Mouse (Mus musculus): ENCODE measurements around the gene Ahsg. TPM values are rescaled to one million over a fixed set of nuclear protein-coding genes. Genes with fewer than 3 reads are reported as not detected.
A peak's percentile ranks its signal among the peaks of the same experiment; 100 is the strongest.

The Ahsg gene
- 2.0 and 4.6 TPM in 2 replicates for polyA plus RNA-seq (2014; fragmentation: Nextera tagmentation; extraction: Ambion mirVana)

DNA sequence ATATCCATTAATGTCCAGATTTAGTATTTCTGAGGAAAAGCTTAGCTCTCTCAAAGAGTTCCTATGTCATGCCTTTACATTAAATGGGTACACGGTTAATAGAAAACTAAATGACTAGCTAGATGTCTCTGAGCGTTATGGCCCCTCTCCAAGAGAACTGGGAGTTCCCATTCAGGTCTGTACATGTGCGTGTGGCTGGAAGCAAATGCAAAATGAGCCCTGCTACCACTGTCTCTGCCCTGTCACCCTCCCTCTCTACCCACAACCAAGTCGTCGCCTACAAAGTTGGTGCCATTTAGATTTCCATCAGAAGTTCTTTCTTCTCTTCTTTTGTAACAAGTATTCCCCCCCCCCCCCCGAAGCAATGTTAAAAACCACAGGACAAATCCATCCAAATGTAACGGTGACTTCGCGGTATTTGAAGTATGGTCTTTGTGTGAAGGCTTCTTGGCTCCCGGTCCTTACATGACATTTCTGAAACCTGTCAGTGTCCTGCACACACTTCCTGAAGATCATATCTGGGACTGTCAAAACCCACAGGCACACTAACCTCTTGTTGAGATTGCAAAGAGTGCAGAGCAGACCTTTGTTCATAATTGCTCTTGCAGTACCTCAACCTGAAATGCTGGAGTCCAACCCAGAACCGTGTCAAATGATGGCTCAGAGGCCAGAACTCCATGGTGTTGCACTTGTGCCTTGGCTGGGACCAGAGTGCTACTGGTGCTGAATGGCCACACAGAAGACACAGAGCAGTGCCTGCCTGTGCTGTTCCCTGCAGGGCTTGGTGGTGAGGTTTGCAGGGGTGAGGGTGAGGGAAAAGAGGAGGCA is at the start of gene Ahsg:
Gene Ahsg, plus strand, starts transcription at position 595 of the 828 bp plus-strand sequence.
- no peak within 1 kb of the TSS for H3K4me3 ChIP-seq (ENCODE audit: control insufficient read depth in 1 of 2, insufficient read depth in 1 of 2, low read depth in 1 of 2, low read length in 2 of 2)
- no peaks in the 10 kb centered on the region for H3K36me3 ChIP-seq (ENCODE audit: control insufficient read depth, insufficient read depth, low read length)
- no peaks in the 10 kb centered on the region for H3K4me1 ChIP-seq (ENCODE audit: control insufficient read depth in 2 of 2, insufficient read depth in 2 of 2, low read length in 2 of 2)
- H3K9me3 ChIP-seq (ENCODE audit: control insufficient read depth, low read length) = no peaks in the 10 kb centered on the region
- H3K27ac ChIP-seq (replicated peaks in 1 of 2; ENCODE audit: control insufficient read depth in 1 of 2, insufficient read depth in 1 of 2, low read depth in 2 of 2, low read length in 2 of 2) = no peak within 1 kb of the TSS
- ATAC-seq (ENCODE audit: insufficient number of reproducible peaks, insufficient read depth, low FRiP score, low read depth) = no peak
- H3K4me2 ChIP-seq (ENCODE audit: low read length) = no peak within 1 kb of the TSS
- H3K9ac ChIP-seq (ENCODE audit: low read length) = no peak within 1 kb of the TSS
- 84% methylated on average over 11 of the region's 11 CpGs for WGBS
- H3K27me3 ChIP-seq (ENCODE audit: control insufficient read depth, insufficient read depth, low read length) = no peaks in the 10 kb centered on the region

DNA sequence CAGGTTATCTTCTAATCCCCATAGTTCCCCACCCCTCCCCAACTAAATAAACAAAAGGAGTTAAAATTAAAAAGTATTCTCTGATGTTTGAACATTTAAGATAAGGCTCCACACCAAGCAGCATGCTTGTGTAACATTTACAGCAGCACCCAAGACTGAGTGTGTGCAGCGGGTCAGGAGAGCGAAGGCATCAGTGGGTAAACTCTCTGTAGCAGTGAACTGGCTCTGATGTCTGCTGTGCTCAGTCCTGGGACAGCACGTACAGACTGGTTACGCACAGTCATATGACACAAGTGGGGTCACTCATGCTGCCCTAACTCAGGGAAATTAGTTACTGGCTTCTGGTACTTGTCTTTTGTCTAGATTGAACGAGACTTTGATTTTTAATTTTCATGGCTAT is 48.2 kb upstream of the Ahsg start:
- Histone ChIP-seq H3K27me3 (ENCODE audit: control insufficient read depth, insufficient read depth, low read length) (no peaks in the 10 kb centered on the region), H3K4me2 (ENCODE audit: low read length) (no peak overlapping the region), H3K4me3 (ENCODE audit: control insufficient read depth in 1 of 2, insufficient read depth in 1 of 2, low read depth in 1 of 2, low read length in 2 of 2) (no peak overlapping the region), H3K36me3 (ENCODE audit: control insufficient read depth, insufficient read depth, low read length) (0 out of 2 replicates have a peak, but pooled peaks cover 10% of the 10 kb centered on the region), H3K9ac (ENCODE audit: low read length) (no peak overlapping the region), H3K27ac (replicated peaks in 1 of 2; ENCODE audit: control insufficient read depth in 1 of 2, insufficient read depth in 1 of 2, low read depth in 2 of 2, low read length in 2 of 2) (no peak overlapping the region), H3K4me1 (ENCODE audit: control insufficient read depth in 2 of 2, insufficient read depth in 2 of 2, low read length in 2 of 2) (peaks cover 8 to 23% of the 10 kb centered on the region in 2 experiments), H3K9me3 (ENCODE audit: control insufficient read depth, low read length) (no peaks in the 10 kb centered on the region)
- WGBS = 95% methylated on average over 5 of the region's 5 CpGs
- no peak for ATAC-seq (ENCODE audit: insufficient number of reproducible peaks, insufficient read depth, low FRiP score, low read depth)

DNA sequence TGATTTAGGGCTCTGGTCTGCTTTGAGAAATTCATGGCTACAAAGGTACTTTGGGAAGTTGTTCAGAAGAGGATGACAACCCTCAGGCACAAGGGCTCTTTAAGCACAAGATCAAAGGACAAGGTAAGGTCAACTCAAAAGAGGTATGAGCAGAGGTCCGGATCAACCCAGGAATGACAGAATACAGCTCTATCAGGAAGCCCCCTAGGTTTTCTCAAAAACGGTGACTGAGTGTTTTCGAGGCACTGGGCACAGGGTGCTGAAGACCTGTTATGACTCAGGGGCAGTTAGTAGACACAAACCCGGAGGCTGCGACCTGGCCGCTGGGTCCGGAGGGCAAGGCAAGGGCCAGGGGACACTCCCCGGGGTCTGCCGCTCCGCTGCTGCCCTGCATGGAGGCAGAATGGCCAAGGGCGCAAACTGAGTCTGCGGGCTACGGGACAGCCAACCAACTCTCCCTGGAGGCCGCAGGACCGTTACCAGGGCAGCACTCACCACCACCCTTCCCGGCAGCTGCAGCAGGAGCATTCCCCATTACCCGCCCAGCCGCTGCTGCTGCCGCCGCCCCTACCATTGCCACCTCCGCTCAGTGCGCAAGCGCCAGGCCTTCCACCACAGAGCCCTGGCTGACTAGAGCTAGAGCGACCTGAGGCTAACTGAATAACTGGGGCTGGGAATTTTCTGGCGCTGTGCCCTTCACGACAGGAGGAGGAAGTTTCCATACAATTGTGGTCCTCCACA is 46.8 kb upstream of the Ahsg start:
- H3K9ac ChIP-seq (ENCODE audit: low read length) = peak overlapping the region; percentile 79
- peak overlapping the region; percentile 79 for H3K4me2 ChIP-seq (ENCODE audit: low read length)
- no peaks in the 10 kb centered on the region for H3K27me3 ChIP-seq (ENCODE audit: control insufficient read depth, insufficient read depth, low read length)
- ATAC-seq (ENCODE audit: insufficient number of reproducible peaks, insufficient read depth, low FRiP score, low read depth) = peak; percentile 90
- H3K4me3 ChIP-seq (ENCODE audit: control insufficient read depth in 1 of 2, insufficient read depth in 1 of 2, low read depth in 1 of 2, low read length in 2 of 2) = peak overlapping the region; percentile 49 to 55
- no peaks in the 10 kb centered on the region for H3K9me3 ChIP-seq (ENCODE audit: control insufficient read depth, low read length)
- WGBS = 3% methylated on average over 25 of the region's 26 CpGs
- 0 out of 2 replicates have a peak, but pooled peaks cover 6% of the 10 kb centered on the region for H3K36me3 ChIP-seq (ENCODE audit: control insufficient read depth, insufficient read depth, low read length)
- H3K4me1 ChIP-seq (ENCODE audit: control insufficient read depth in 2 of 2, insufficient read depth in 2 of 2, low read length in 2 of 2) = peaks cover 8 to 17% of the 10 kb centered on the region in 2 experiments
- H3K27ac ChIP-seq (replicated peaks in 1 of 2; ENCODE audit: control insufficient read depth in 1 of 2, insufficient read depth in 1 of 2, low read depth in 2 of 2, low read length in 2 of 2) = peak overlapping the region; percentile 51 to 68

DNA sequence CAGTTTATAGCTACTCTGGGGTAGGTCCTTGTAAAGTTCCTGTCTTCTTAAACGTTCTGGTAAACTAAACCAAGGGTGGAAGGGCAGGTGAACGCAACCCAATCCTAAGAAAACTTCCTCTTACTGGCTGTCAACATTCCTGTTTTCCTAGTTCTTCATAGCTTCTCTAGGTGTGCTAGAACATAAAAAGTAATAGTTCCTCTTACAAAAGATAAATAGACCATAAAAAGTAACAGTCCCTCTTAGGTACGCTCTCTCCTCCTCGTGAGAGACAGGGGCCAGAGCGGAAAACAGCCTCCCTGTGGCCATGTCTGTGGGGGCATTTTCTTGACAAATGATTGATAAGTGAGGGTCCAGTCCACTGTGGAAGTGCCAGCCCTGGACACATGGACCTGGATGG is 46.2 kb upstream of the Ahsg start:
- no peak for ATAC-seq (ENCODE audit: insufficient number of reproducible peaks, insufficient read depth, low FRiP score, low read depth)
- H3K27me3 ChIP-seq (ENCODE audit: control insufficient read depth, insufficient read depth, low read length) = no peaks in the 10 kb centered on the region
- H3K36me3 ChIP-seq (ENCODE audit: control insufficient read depth, insufficient read depth, low read length) = 0 out of 2 replicates have a peak, but pooled peaks cover 6% of the 10 kb centered on the region
- H3K4me3 ChIP-seq (ENCODE audit: control insufficient read depth in 1 of 2, insufficient read depth in 1 of 2, low read depth in 1 of 2, low read length in 2 of 2) = peak overlapping the region; percentile 49 to 55; a peak in 3 of 4 replicates
- H3K27ac ChIP-seq (replicated peaks in 1 of 2; ENCODE audit: control insufficient read depth in 1 of 2, insufficient read depth in 1 of 2, low read depth in 2 of 2, low read length in 2 of 2) = peak overlapping the region; percentile 18 to 68; a peak in 2 of 4 replicates
- WGBS = 74% methylated on average over 5 of the region's 5 CpGs
- H3K9me3 ChIP-seq (ENCODE audit: control insufficient read depth, low read length) = no peaks in the 10 kb centered on the region
- H3K4me2 ChIP-seq (ENCODE audit: low read length) = peak overlapping the region; percentile 79
- H3K9ac ChIP-seq (ENCODE audit: low read length) = peak overlapping the region; percentile 79
- peaks cover 4 to 11% of the 10 kb centered on the region in 2 experiments for H3K4me1 ChIP-seq (ENCODE audit: control insufficient read depth in 2 of 2, insufficient read depth in 2 of 2, low read length in 2 of 2)

DNA sequence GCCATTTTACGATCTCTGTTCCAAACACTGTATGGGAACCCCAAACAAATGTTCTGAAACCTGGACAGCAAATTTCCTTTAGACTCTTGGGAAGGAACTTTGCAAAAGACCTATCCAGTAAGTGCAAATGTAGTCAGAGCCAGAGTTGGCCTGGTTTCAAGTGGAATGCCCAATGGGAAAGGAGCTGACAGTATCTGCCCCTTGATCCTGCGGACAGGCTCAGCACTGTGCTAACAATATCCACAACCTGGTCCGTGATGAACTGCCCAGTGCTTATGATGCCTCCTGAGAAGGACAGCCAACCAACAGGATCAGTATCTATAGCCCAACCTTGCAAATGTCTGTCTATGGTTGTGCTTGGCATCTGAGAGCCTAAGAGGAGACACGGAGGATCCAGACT is 45.6 kb upstream of the Ahsg start:
- H3K27ac ChIP-seq (replicated peaks in 1 of 2; ENCODE audit: control insufficient read depth in 1 of 2, insufficient read depth in 1 of 2, low read depth in 2 of 2, low read length in 2 of 2) = no peak overlapping the region
- H3K27me3 ChIP-seq (ENCODE audit: control insufficient read depth, insufficient read depth, low read length) = no peaks in the 10 kb centered on the region
- H3K4me1 ChIP-seq (ENCODE audit: control insufficient read depth in 2 of 2, insufficient read depth in 2 of 2, low read length in 2 of 2) = peaks cover 3 to 7% of the 10 kb centered on the region in 2 experiments
- no peak for ATAC-seq (ENCODE audit: insufficient number of reproducible peaks, insufficient read depth, low FRiP score, low read depth)
- no peak overlapping the region for H3K4me3 ChIP-seq (ENCODE audit: control insufficient read depth in 1 of 2, insufficient read depth in 1 of 2, low read depth in 1 of 2, low read length in 2 of 2)
- H3K9me3 ChIP-seq (ENCODE audit: control insufficient read depth, low read length) = no peaks in the 10 kb centered on the region
- H3K36me3 ChIP-seq (ENCODE audit: control insufficient read depth, insufficient read depth, low read length) = 0 out of 2 replicates have a peak, but pooled peaks cover 6% of the 10 kb centered on the region
- H3K4me2 ChIP-seq (ENCODE audit: low read length) = no peak overlapping the region
- WGBS = 74% methylated on average over 4 of the region's 4 CpGs
- H3K9ac ChIP-seq (ENCODE audit: low read length) = no peak overlapping the region

DNA sequence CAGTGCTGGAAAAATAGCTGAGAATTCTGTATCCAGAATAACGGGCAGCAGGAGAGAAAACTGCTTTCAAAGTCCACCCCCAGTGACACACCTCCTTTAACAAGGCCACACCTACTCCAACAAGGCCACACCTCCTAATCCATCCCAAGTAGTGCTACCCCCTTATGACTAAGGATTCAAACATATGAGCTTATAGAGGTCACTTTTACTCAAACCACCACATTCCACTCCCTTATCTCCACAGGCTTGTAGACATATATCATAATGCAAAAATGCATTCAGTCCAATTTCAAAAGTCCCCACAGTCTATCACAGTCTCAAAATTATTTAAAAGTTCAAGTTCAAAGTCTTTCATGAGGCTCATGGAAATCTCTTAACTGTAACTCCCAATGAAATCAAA is 43.4 kb upstream of the Ahsg start:
- H3K9me3 ChIP-seq (ENCODE audit: control insufficient read depth, low read length) = no peaks in the 10 kb centered on the region
- no peaks in the 10 kb centered on the region for H3K36me3 ChIP-seq (ENCODE audit: control insufficient read depth, insufficient read depth, low read length)
- no peak overlapping the region for H3K4me2 ChIP-seq (ENCODE audit: low read length)
- 90% methylated on average over 1 of the region's 1 CpGs for WGBS
- H3K4me1 ChIP-seq (ENCODE audit: control insufficient read depth in 2 of 2, insufficient read depth in 2 of 2, low read length in 2 of 2) = peaks cover 3 to 7% of the 10 kb centered on the region in 2 experiments
- ATAC-seq (ENCODE audit: insufficient number of reproducible peaks, insufficient read depth, low FRiP score, low read depth) = no peak
- H3K4me3 ChIP-seq (ENCODE audit: control insufficient read depth in 1 of 2, insufficient read depth in 1 of 2, low read depth in 1 of 2, low read length in 2 of 2) = no peak overlapping the region
- no peaks in the 10 kb centered on the region for H3K27me3 ChIP-seq (ENCODE audit: control insufficient read depth, insufficient read depth, low read length)
- H3K27ac ChIP-seq (replicated peaks in 1 of 2; ENCODE audit: control insufficient read depth in 1 of 2, insufficient read depth in 1 of 2, low read depth in 2 of 2, low read length in 2 of 2) = no peak overlapping the region
- H3K9ac ChIP-seq (ENCODE audit: low read length) = no peak overlapping the region

DNA sequence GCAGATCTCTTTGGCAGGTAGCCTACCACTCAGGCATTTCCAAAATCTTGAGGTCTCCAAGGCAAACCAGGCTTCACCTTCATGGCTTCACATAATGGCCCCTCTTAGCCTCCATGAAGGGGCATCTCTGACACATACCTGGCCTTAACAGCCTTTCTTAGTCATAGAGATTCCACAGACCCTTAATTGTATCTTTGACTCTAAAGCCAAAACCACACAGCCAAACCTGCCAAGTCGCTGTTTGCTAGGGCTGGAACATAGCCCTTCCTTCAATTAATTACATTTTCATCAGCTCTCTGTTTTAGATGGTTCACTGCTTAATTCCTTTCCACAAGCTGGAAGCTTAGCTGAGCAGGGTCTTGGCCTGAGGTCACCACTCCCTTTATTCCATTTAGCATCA is 42.7 kb upstream of the Ahsg start:
- ATAC-seq (ENCODE audit: insufficient number of reproducible peaks, insufficient read depth, low FRiP score, low read depth) = no peak
- no peaks in the 10 kb centered on the region for H3K36me3 ChIP-seq (ENCODE audit: control insufficient read depth, insufficient read depth, low read length)
- H3K27ac ChIP-seq (replicated peaks in 1 of 2; ENCODE audit: control insufficient read depth in 1 of 2, insufficient read depth in 1 of 2, low read depth in 2 of 2, low read length in 2 of 2) = no peak overlapping the region
- 83% methylated on average over 1 of the region's 1 CpGs for WGBS
- peaks cover 3 to 7% of the 10 kb centered on the region in 2 experiments for H3K4me1 ChIP-seq (ENCODE audit: control insufficient read depth in 2 of 2, insufficient read depth in 2 of 2, low read length in 2 of 2)
- H3K4me3 ChIP-seq (ENCODE audit: control insufficient read depth in 1 of 2, insufficient read depth in 1 of 2, low read depth in 1 of 2, low read length in 2 of 2) = no peak overlapping the region
- no peak overlapping the region for H3K9ac ChIP-seq (ENCODE audit: low read length)
- no peaks in the 10 kb centered on the region for H3K9me3 ChIP-seq (ENCODE audit: control insufficient read depth, low read length)
- no peak overlapping the region for H3K4me2 ChIP-seq (ENCODE audit: low read length)
- H3K27me3 ChIP-seq (ENCODE audit: control insufficient read depth, insufficient read depth, low read length) = no peaks in the 10 kb centered on the region
